Mouse (Mus musculus): ENCODE measurements around the gene 4930426L09Rik. TPM values are rescaled to one million over a fixed set of nuclear protein-coding genes. Genes with fewer than 3 reads are reported as not detected.

4930426L09Rik gene
- polyA plus RNA-seq, 1 experiment from 2014 or later: 0.36 TPM

- 81% methylated on average over 3 of the region's 3 CpGs for WGBS
- H3K4me1 ChIP-seq (ENCODE audit: control insufficient read depth in 2 of 2, insufficient read depth in 2 of 2, low read length in 2 of 2): peaks cover 0 to 12% of the 10 kb centered on the region in 2 experiments; a peak in 3 of 4 replicates
- ATAC-seq (ENCODE audit: insufficient number of reproducible peaks, insufficient read depth, low FRiP score, low read depth): no peak
Observed at GRCm38 (mm10) chr2:18971564-18971963, 26.6 kb upstream of the 4930426L09Rik start.

GRCm38 (mm10) chr2:18974882-18975645, 23.1 kb upstream of the 4930426L09Rik start:
- Histone ChIP-seq H3K27me3 (ENCODE audit: control insufficient read depth, insufficient read depth, low read length) (no peaks in the 10 kb centered on the region), H3K27ac (replicated peaks in 1 of 2; ENCODE audit: control insufficient read depth in 1 of 2, insufficient read depth in 1 of 2, low read depth in 2 of 2, low read length in 2 of 2) (no peak overlapping the region), H3K4me1 (ENCODE audit: control insufficient read depth in 2 of 2, insufficient read depth in 2 of 2, low read length in 2 of 2) (peaks cover 0 to 10% of the 10 kb centered on the region in 2 experiments; a peak in 3 of 4 replicates), H3K4me3 (ENCODE audit: control insufficient read depth in 1 of 2, insufficient read depth in 1 of 2, low read depth in 1 of 2, low read length in 2 of 2) (no peak overlapping the region), H3K36me3 (ENCODE audit: control insufficient read depth, insufficient read depth, low read length) (no peaks in the 10 kb centered on the region), H3K4me2 (ENCODE audit: low read length) (no peak overlapping the region), H3K9me3 (ENCODE audit: control insufficient read depth, low read length) (peaks cover 14% of the 10 kb centered on the region; the same call in 1 of the 2 replicates), H3K9ac (ENCODE audit: low read length) (no peak overlapping the region)
- WGBS: 56% methylated on average over 4 of the region's 4 CpGs
- ATAC-seq (ENCODE audit: insufficient number of reproducible peaks, insufficient read depth, low FRiP score, low read depth): no peak

More at GRCm38 (mm10) chr2:18971564-18971963, 26.6 kb upstream of the 4930426L09Rik start:
- no peaks in the 10 kb centered on the region for H3K36me3 ChIP-seq (ENCODE audit: control insufficient read depth, insufficient read depth, low read length)
- H3K27me3 ChIP-seq (ENCODE audit: control insufficient read depth, insufficient read depth, low read length): no peaks in the 10 kb centered on the region
- H3K4me3 ChIP-seq (ENCODE audit: control insufficient read depth in 1 of 2, insufficient read depth in 1 of 2, low read depth in 1 of 2, low read length in 2 of 2): no peak overlapping the region
- H3K27ac ChIP-seq (replicated peaks in 1 of 2; ENCODE audit: control insufficient read depth in 1 of 2, insufficient read depth in 1 of 2, low read depth in 2 of 2, low read length in 2 of 2): no peak overlapping the region
- no peak overlapping the region for H3K4me2 ChIP-seq (ENCODE audit: low read length)
- H3K9ac ChIP-seq (ENCODE audit: low read length): no peak overlapping the region
- H3K9me3 ChIP-seq (ENCODE audit: control insufficient read depth, low read length): peaks cover 14% of the 10 kb centered on the region; the same call in 1 of the 2 replicates

DNA sequence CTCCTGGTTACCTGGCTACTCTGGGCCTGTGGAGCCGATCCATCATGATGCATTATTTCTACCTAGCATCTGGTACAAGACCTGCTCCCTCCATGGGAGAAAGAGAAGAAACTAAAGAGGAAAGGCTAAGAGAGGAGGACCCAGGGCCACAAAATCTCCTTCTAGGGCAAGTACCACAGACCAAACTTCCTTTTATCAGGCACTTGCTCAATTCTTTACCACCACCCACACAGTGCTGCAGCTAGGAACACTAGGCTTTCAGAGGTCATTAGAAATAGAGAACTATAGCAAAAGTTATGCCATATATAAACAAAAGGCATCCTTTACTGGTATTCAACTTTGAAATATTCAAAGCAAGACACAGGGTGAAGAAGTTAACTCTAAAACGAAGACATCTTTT, 22.0 kb upstream of the 4930426L09Rik start:
- Histone ChIP-seq H3K4me1 (ENCODE audit: control insufficient read depth in 2 of 2, insufficient read depth in 2 of 2, low read length in 2 of 2) (peaks cover 0 to 10% of the 10 kb centered on the region in 2 experiments; a peak in 3 of 4 replicates), H3K27me3 (ENCODE audit: control insufficient read depth, insufficient read depth, low read length) (no peaks in the 10 kb centered on the region), H3K27ac (replicated peaks in 1 of 2; ENCODE audit: control insufficient read depth in 1 of 2, insufficient read depth in 1 of 2, low read depth in 2 of 2, low read length in 2 of 2) (no peak overlapping the region), H3K4me2 (ENCODE audit: low read length) (no peak overlapping the region), H3K36me3 (ENCODE audit: control insufficient read depth, insufficient read depth, low read length) (no peaks in the 10 kb centered on the region), H3K4me3 (ENCODE audit: control insufficient read depth in 1 of 2, insufficient read depth in 1 of 2, low read depth in 1 of 2, low read length in 2 of 2) (no peak overlapping the region), H3K9ac (ENCODE audit: low read length) (no peak overlapping the region), H3K9me3 (ENCODE audit: control insufficient read depth, low read length) (peaks cover 14% of the 10 kb centered on the region; the same call in 1 of the 2 replicates)
- ATAC-seq (ENCODE audit: insufficient number of reproducible peaks, insufficient read depth, low FRiP score, low read depth): no peak
- 93% methylated on average over 2 of the region's 2 CpGs for WGBS

DNA sequence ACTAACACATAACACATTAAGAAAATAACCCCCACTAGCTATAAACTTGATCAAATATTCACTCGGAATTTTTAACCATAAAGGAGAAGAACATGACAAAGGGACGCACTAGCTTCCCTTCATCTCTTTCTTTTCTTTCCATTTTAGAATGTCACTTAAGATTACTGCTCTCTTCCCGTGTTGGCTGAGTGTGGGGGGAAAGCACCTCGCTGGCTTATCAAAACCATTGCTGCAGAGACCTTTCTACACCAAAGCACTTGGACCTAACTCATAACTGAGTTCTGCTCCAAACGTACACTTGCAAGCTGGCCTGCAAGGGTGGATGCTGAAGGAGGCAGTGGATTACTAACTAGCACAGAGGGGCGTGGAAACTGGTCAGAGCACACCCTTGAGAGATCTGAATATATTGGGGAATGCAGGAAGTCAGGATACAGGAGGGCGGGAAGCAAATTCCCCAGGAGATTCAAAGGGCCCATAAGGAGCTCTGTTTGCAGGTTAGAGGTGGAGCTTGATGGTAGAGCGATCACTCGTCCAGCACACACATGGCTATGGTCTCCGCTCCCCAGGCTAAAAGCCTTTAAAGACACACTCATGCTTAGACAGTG, 20.8 kb upstream of the 4930426L09Rik start:
- WGBS: 58% methylated on average over 10 of the region's 10 CpGs
- H3K9ac ChIP-seq (ENCODE audit: low read length): no peak overlapping the region
- H3K36me3 ChIP-seq (ENCODE audit: control insufficient read depth, insufficient read depth, low read length): no peaks in the 10 kb centered on the region
- peaks cover 12% of the 10 kb centered on the region; the same call in 1 of the 2 replicates for H3K9me3 ChIP-seq (ENCODE audit: control insufficient read depth, low read length)
- H3K4me1 ChIP-seq (ENCODE audit: control insufficient read depth in 2 of 2, insufficient read depth in 2 of 2, low read length in 2 of 2): peaks cover 0 to 10% of the 10 kb centered on the region in 2 experiments; a peak in 3 of 4 replicates
- no peaks in the 10 kb centered on the region for H3K27me3 ChIP-seq (ENCODE audit: control insufficient read depth, insufficient read depth, low read length)
- H3K27ac ChIP-seq (replicated peaks in 1 of 2; ENCODE audit: control insufficient read depth in 1 of 2, insufficient read depth in 1 of 2, low read depth in 2 of 2, low read length in 2 of 2): no peak overlapping the region
- H3K4me2 ChIP-seq (ENCODE audit: low read length): no peak overlapping the region
- no peak overlapping the region for H3K4me3 ChIP-seq (ENCODE audit: control insufficient read depth in 1 of 2, insufficient read depth in 1 of 2, low read depth in 1 of 2, low read length in 2 of 2)
- ATAC-seq (ENCODE audit: insufficient number of reproducible peaks, insufficient read depth, low FRiP score, low read depth): no peak

GRCm38 (mm10) chr2:18979046-18979445, 19.1 kb upstream of the 4930426L09Rik start:
- H3K9me3 ChIP-seq (ENCODE audit: control insufficient read depth, low read length): no peaks in the 10 kb centered on the region
- no peak for ATAC-seq (ENCODE audit: insufficient number of reproducible peaks, insufficient read depth, low FRiP score, low read depth)
- H3K9ac ChIP-seq (ENCODE audit: low read length): no peak overlapping the region
- H3K27ac ChIP-seq (replicated peaks in 1 of 2; ENCODE audit: control insufficient read depth in 1 of 2, insufficient read depth in 1 of 2, low read depth in 2 of 2, low read length in 2 of 2): no peak overlapping the region
- 72% methylated on average over 4 of the region's 4 CpGs for WGBS
- H3K4me1 ChIP-seq (ENCODE audit: control insufficient read depth in 2 of 2, insufficient read depth in 2 of 2, low read length in 2 of 2): peaks cover 0 to 10% of the 10 kb centered on the region in 2 experiments; a peak in 3 of 4 replicates
- no peak overlapping the region for H3K4me2 ChIP-seq (ENCODE audit: low read length)
- H3K4me3 ChIP-seq (ENCODE audit: control insufficient read depth in 1 of 2, insufficient read depth in 1 of 2, low read depth in 1 of 2, low read length in 2 of 2): no peak overlapping the region
- no peaks in the 10 kb centered on the region for H3K27me3 ChIP-seq (ENCODE audit: control insufficient read depth, insufficient read depth, low read length)
- H3K36me3 ChIP-seq (ENCODE audit: control insufficient read depth, insufficient read depth, low read length): no peaks in the 10 kb centered on the region

GRCm38 (mm10) chr2:18979675-18980074, 18.5 kb upstream of the 4930426L09Rik start:
- H3K4me3 ChIP-seq (ENCODE audit: control insufficient read depth in 1 of 2, insufficient read depth in 1 of 2, low read depth in 1 of 2, low read length in 2 of 2): no peak overlapping the region
- H3K36me3 ChIP-seq (ENCODE audit: control insufficient read depth, insufficient read depth, low read length): 0 out of 2 replicates have a peak, but pooled peaks cover 3% of the 10 kb centered on the region
- no peak overlapping the region for H3K27ac ChIP-seq (replicated peaks in 1 of 2; ENCODE audit: control insufficient read depth in 1 of 2, insufficient read depth in 1 of 2, low read depth in 2 of 2, low read length in 2 of 2)
- H3K9me3 ChIP-seq (ENCODE audit: control insufficient read depth, low read length): no peaks in the 10 kb centered on the region
- no peaks in the 10 kb centered on the region for H3K27me3 ChIP-seq (ENCODE audit: control insufficient read depth, insufficient read depth, low read length)
- H3K4me1 ChIP-seq (ENCODE audit: control insufficient read depth in 2 of 2, insufficient read depth in 2 of 2, low read length in 2 of 2): peaks cover 0 to 10% of the 10 kb centered on the region in 2 experiments; a peak in 3 of 4 replicates
- ATAC-seq (ENCODE audit: insufficient number of reproducible peaks, insufficient read depth, low FRiP score, low read depth): no peak
- no peak overlapping the region for H3K4me2 ChIP-seq (ENCODE audit: low read length)
- no peak overlapping the region for H3K9ac ChIP-seq (ENCODE audit: low read length)
- 82% methylated on average over 7 of the region's 7 CpGs for WGBS

- Histone ChIP-seq H3K36me3 (ENCODE audit: control insufficient read depth, insufficient read depth, low read length) (0 out of 2 replicates have a peak, but pooled peaks cover 3% of the 10 kb centered on the region), H3K27ac (replicated peaks in 1 of 2; ENCODE audit: control insufficient read depth in 1 of 2, insufficient read depth in 1 of 2, low read depth in 2 of 2, low read length in 2 of 2) (no peak overlapping the region), H3K4me3 (ENCODE audit: control insufficient read depth in 1 of 2, insufficient read depth in 1 of 2, low read depth in 1 of 2, low read length in 2 of 2) (no peak overlapping the region), H3K9ac (ENCODE audit: low read length) (no peak overlapping the region), H3K4me2 (ENCODE audit: low read length) (no peak overlapping the region), H3K4me1 (ENCODE audit: control insufficient read depth in 2 of 2, insufficient read depth in 2 of 2, low read length in 2 of 2) (peaks cover 0 to 2% of the 10 kb centered on the region in 2 experiments; a peak in 2 of 4 replicates), H3K9me3 (ENCODE audit: control insufficient read depth, low read length) (no peaks in the 10 kb centered on the region), H3K27me3 (ENCODE audit: control insufficient read depth, insufficient read depth, low read length) (no peaks in the 10 kb centered on the region)
- ATAC-seq (ENCODE audit: insufficient number of reproducible peaks, insufficient read depth, low FRiP score, low read depth): no peak
- 79% methylated on average over 6 of the region's 6 CpGs for WGBS
Observed at GRCm38 (mm10) chr2:18982581-18982980, 15.6 kb upstream of the 4930426L09Rik start.
